Mouse (Mus musculus): ENCODE data around the gene Sertad2. TPM values are rescaled to one million over a fixed set of nuclear protein-coding genes. Genes with fewer than 3 reads are reported as not detected.

Gene Sertad2
- polyA plus RNA-seq (2015; fragmentation: Nextera tagmentation; extraction: Ambion mirVana): 12.7 and 21.0 TPM in 2 replicates

DNA sequence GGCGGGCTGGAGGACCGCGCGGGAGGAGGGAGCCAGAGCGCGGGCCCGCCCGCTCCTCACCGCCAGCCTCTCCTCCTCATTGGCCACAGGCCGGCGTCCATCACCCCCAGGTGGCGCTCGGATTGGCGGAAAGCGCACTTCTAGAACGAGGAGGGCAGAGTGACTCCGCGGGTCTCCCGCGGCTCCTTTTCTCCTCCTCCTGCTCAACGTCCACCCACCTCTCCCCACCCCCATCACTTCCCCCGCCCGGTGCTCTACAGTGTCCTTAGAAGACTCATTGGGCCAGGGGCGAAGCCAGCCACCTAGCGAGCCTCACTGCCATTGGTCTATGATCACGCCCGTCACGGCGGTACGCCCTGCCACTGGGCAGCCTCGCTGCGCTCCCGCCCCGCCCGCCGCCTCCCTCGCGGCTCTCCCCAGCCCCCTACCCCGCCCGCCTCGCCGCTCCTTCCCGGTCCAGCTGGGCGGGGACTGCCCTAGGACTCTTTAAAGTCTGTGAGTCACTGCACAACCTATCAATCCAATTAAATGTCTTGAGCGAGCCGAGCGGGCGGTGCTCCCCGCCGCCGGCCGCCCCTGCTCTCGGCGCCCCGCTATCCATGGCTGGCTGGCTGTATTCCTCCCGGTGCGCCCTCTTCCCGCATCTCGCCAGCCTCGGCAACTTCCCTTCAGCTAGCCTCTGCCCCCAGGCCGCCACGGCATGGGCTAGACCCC lies at the start of gene Sertad2:
Sertad2 (plus strand) TSS at position 515 of the 714 bp plus-strand sequence.

Other genes starting within 250 kb of the Sertad2 start
- 7.6 and 10.1 TPM in 2 replicates for gene Slc1a4, start 210.5 kb upstream of the Sertad2 start, polyA plus RNA-seq (2015; fragmentation: Nextera tagmentation; extraction: Ambion mirVana)
- gene Aftph, start 198.3 kb downstream of the Sertad2 start, polyA plus RNA-seq (2015; fragmentation: Nextera tagmentation; extraction: Ambion mirVana): 11.4 and 23.5 TPM in 2 replicates